Mouse (Mus musculus): Measurements from ENCODE around the gene Actl7a.

Actl7a gene

GRCm38 (mm10) chr4:56756966-56757600, 13.9 kb downstream of the Actl7a start:
- in situ Hi-C loops (cut with MboI; ENCODE audit: low sequenced_read_pairs) = no loop called here

DNA sequence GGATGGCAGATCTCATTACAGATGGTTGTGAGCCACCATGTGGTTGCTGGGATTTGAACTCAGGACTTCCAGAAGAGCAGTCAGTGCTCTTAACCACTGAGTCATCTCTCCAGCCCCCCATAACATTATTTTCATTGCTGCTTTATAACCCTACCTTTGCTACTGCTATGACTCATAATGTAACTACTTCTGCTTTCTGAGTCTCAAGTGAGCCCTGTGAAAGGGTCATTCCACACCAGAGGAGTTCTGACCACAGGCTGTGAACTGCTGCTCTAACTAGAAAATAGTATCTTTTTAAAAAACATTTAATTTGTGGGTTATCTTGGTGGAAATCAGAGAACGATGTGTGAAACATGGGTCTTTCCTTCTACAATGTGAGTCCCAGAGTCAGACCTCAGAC, 14.5 kb downstream of the Actl7a start:
- in situ Hi-C loops (cut with MboI; ENCODE audit: low sequenced_read_pairs) = no loop called here

GRCm38 (mm10) chr4:56767861-56768284, 24.7 kb downstream of the Actl7a start:
- in situ Hi-C loops (cut with MboI; ENCODE audit: low sequenced_read_pairs) = no loop called here

DNA sequence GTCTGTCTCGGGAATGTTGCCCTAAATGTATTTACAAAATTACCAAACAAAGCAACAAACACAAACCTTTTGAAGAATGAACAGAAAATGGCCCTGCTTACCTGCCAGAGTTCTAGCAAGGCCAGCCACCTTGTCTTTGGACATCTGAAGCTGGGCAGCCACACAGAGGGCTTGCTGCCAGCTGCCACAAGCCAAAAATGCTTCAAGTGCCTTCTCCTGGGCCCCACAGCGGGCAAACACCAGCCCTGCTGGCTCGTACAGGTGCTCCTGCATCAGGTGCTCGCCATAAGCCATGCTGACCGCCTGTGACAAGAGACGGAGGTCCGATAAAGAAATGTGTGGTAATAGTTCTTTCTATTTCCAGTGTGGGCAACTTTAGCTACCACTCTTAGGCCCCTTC, 25.7 kb downstream of the Actl7a start:
- in situ Hi-C loops (cut with MboI; ENCODE audit: low sequenced_read_pairs) = no loop called here

- in situ Hi-C loops (cut with MboI; ENCODE audit: low sequenced_read_pairs) = no loop called here
These were observed 27.9 kb downstream of the Actl7a start for GRCm38 (mm10) chr4:56771065-56771464.

GRCm38 (mm10) chr4:56791373-56791772, 48.2 kb downstream of the Actl7a start:
- in situ Hi-C loops (cut with MboI; ENCODE audit: low sequenced_read_pairs) = no loop called here

Data from CH12F3 (cell line).